Mouse (Mus musculus): ENCODE measurements at regions not wholly inside any gene's neighbourhood (a gene's known extent, or its start where the extent isn't known, plus 50 kb on each side); places are given as distances from the start of the nearest gene placed in this dataset.

- Histone ChIP-seq H3K4me3 (replicated peaks) (no peak overlapping the region), H3K4me1 (no peaks in the 10 kb centered on the region), H3K27me3 (replicated peaks) (no peaks in the 10 kb centered on the region), H3K9me3 (peaks cover 47% of the 10 kb centered on the region), H3K36me3 (replicated peaks; ENCODE audit: low read length) (no peaks in the 10 kb centered on the region)
- TF ChIP-seq GATA1 (IDR thresholded peaks at IDR 0.05; ENCODE audit: borderline replicate concordance, low read length): no peak
- no peak for TF ChIP-seq FLI1 (IDR thresholded peaks at IDR 0.05; ENCODE audit: low read length)
These were observed 116.9 kb upstream of the Plekha5 start for GRCm38 (mm10) chr6:140306811-140307558.

GRCm38 (mm10) chr6:140304105-140304504 is 119.7 kb upstream of the Plekha5 start:
- no peaks in the 10 kb centered on the region for H3K27me3 ChIP-seq (replicated peaks)
- H3K4me1 ChIP-seq: no peaks in the 10 kb centered on the region
- no peak overlapping the region for H3K4me3 ChIP-seq (replicated peaks)
- H3K36me3 ChIP-seq (replicated peaks; ENCODE audit: low read length): no peaks in the 10 kb centered on the region
- H3K9me3 ChIP-seq: peaks cover 30% of the 10 kb centered on the region
- TF ChIP-seq FLI1 (IDR thresholded peaks at IDR 0.05; ENCODE audit: low read length) (no peak), GATA1 (IDR thresholded peaks at IDR 0.05; ENCODE audit: borderline replicate concordance, low read length) (no peak)

- H3K27me3 ChIP-seq (replicated peaks): no peaks in the 10 kb centered on the region
- peaks cover 29% of the 10 kb centered on the region for H3K9me3 ChIP-seq
- H3K4me1 ChIP-seq: no peaks in the 10 kb centered on the region
- H3K36me3 ChIP-seq (replicated peaks; ENCODE audit: low read length): no peaks in the 10 kb centered on the region
- H3K4me3 ChIP-seq (replicated peaks): no peak overlapping the region
- TF ChIP-seq GATA1 (IDR thresholded peaks at IDR 0.05; ENCODE audit: borderline replicate concordance, low read length) (no peak), FLI1 (IDR thresholded peaks at IDR 0.05; ENCODE audit: low read length) (no peak)
These were observed 123.2 kb upstream of the Plekha5 start for GRCm38 (mm10) chr6:140300470-140301145.

- H3K9me3 ChIP-seq: peaks cover 25% of the 10 kb centered on the region
- no peaks in the 10 kb centered on the region for H3K27me3 ChIP-seq (replicated peaks)
- H3K4me1 ChIP-seq: no peaks in the 10 kb centered on the region
- no peak for TF ChIP-seq GATA1 (IDR thresholded peaks at IDR 0.05; ENCODE audit: borderline replicate concordance, low read length)
- TF ChIP-seq FLI1 (IDR thresholded peaks at IDR 0.05; ENCODE audit: low read length): no peak
- no peaks in the 10 kb centered on the region for H3K36me3 ChIP-seq (replicated peaks; ENCODE audit: low read length)
- no peak overlapping the region for H3K4me3 ChIP-seq (replicated peaks)
These were observed 124.2 kb upstream of the Plekha5 start for GRCm38 (mm10) chr6:140299653-140300052.

- no peaks in the 10 kb centered on the region for H3K4me1 ChIP-seq
- H3K9me3 ChIP-seq: peaks cover 35% of the 10 kb centered on the region
- H3K36me3 ChIP-seq (replicated peaks; ENCODE audit: low read length): no peaks in the 10 kb centered on the region
- no peaks in the 10 kb centered on the region for H3K27me3 ChIP-seq (replicated peaks)
- no peak overlapping the region for H3K4me3 ChIP-seq (replicated peaks)
- TF ChIP-seq FLI1 (IDR thresholded peaks at IDR 0.05; ENCODE audit: low read length) (no peak), GATA1 (IDR thresholded peaks at IDR 0.05; ENCODE audit: borderline replicate concordance, low read length) (no peak)
These were observed 125.8 kb upstream of the Plekha5 start for GRCm38 (mm10) chr6:140297969-140298554.

- Histone ChIP-seq H3K4me3 (replicated peaks) (no peak overlapping the region), H3K27me3 (replicated peaks) (no peaks in the 10 kb centered on the region), H3K9me3 (peaks cover 30% of the 10 kb centered on the region), H3K4me1 (no peaks in the 10 kb centered on the region), H3K36me3 (replicated peaks; ENCODE audit: low read length) (no peaks in the 10 kb centered on the region)
- TF ChIP-seq FLI1 (IDR thresholded peaks at IDR 0.05; ENCODE audit: low read length): no peak
- TF ChIP-seq GATA1 (IDR thresholded peaks at IDR 0.05; ENCODE audit: borderline replicate concordance, low read length): no peak
These were observed 126.3 kb upstream of the Plekha5 start for GRCm38 (mm10) chr6:140297561-140297960.

GRCm38 (mm10) chr6:140290109-140290508 is 133.7 kb upstream of the Plekha5 start:
- no peaks in the 10 kb centered on the region for H3K27me3 ChIP-seq (replicated peaks)
- H3K4me3 ChIP-seq (replicated peaks): peak overlapping the region; percentile 21
- no peaks in the 10 kb centered on the region for H3K36me3 ChIP-seq (replicated peaks; ENCODE audit: low read length)
- no peaks in the 10 kb centered on the region for H3K4me1 ChIP-seq
- H3K9me3 ChIP-seq: peaks cover 26% of the 10 kb centered on the region
- TF ChIP-seq FLI1 (IDR thresholded peaks at IDR 0.05; ENCODE audit: low read length): no peak

GRCm38 (mm10) chr6:140288799-140289198 is 135.1 kb upstream of the Plekha5 start:
- H3K27me3 ChIP-seq (replicated peaks): no peaks in the 10 kb centered on the region
- H3K9me3 ChIP-seq: peaks cover 21% of the 10 kb centered on the region
- no peak overlapping the region for H3K4me3 ChIP-seq (replicated peaks)
- TF ChIP-seq GATA1 (IDR thresholded peaks at IDR 0.05; ENCODE audit: borderline replicate concordance, low read length) (no peak), FLI1 (IDR thresholded peaks at IDR 0.05; ENCODE audit: low read length) (no peak)
- no peaks in the 10 kb centered on the region for H3K36me3 ChIP-seq (replicated peaks; ENCODE audit: low read length)
- no peaks in the 10 kb centered on the region for H3K4me1 ChIP-seq

GRCm38 (mm10) chr6:140282285-140282577 is 141.6 kb upstream of the Plekha5 start:
- H3K4me1 ChIP-seq: peaks cover 4% of the 10 kb centered on the region; the same call in 1 of the 2 replicates
- H3K36me3 ChIP-seq (replicated peaks; ENCODE audit: low read length): no peaks in the 10 kb centered on the region
- TF ChIP-seq FLI1 (IDR thresholded peaks at IDR 0.05; ENCODE audit: low read length): no peak
- TF ChIP-seq GATA1 (IDR thresholded peaks at IDR 0.05; ENCODE audit: borderline replicate concordance, low read length): no peak
- H3K4me3 ChIP-seq (replicated peaks): peak overlapping the region; percentile 42
- H3K9me3 ChIP-seq: peaks cover 16% of the 10 kb centered on the region
- no peaks in the 10 kb centered on the region for H3K27me3 ChIP-seq (replicated peaks)

All from megakaryocyte, embryonic 14.5 days (primary cell).